Mouse (Mus musculus): Measurements from ENCODE around the gene Klhdc8a.
A peak's percentile ranks its signal among the peaks of the same experiment; 100 is the strongest.
"Not testable (repeated sequence)": the region's sequence is repeated elsewhere in the genome, so short reads cannot be mapped to it uniquely, and the experiment has no call there.

Gene Klhdc8a

GRCm38 (mm10) chr1:132298425-132298800, at the start of gene Klhdc8a:
TSS of gene Klhdc8a (plus strand) at chr1:132298626.
- no peak for DNase-seq (ENCODE audit: extremely low read depth, low read depth, low spot score)

DNA sequence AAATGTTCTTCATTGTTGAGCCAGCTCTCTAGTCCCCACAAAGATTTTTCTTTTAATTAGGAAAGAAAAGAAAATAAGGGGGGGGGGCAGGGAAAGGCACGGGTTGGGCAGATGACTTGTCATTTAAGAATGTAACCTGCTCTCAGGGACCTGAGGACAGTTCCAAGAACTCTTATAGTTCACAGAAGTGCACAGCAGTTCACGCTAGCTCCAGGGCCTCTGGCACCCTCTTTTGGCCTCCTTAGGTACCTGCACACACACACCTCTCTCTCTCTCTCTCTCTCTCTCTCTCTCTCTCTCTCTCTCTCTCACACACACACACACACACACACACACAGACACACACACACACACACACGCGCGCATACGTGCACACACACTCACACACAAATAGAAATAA, 44.0 kb upstream of the Klhdc8a start:
- no peak for DNase-seq (ENCODE audit: extremely low read depth, low read depth, low spot score)

- no peak for DNase-seq (ENCODE audit: extremely low read depth, low read depth, low spot score)
Measured at GRCm38 (mm10) chr1:132260331-132260730, 38.1 kb upstream of the Klhdc8a start.

- DNase-seq (ENCODE audit: extremely low read depth, low read depth, low spot score) = no peak
Measured at GRCm38 (mm10) chr1:132261058-132261457, 37.4 kb upstream of the Klhdc8a start.

GRCm38 (mm10) chr1:132263618-132264017, 34.8 kb upstream of the Klhdc8a start:
- DNase-seq (ENCODE audit: extremely low read depth, low read depth, low spot score) = no peak

DNA sequence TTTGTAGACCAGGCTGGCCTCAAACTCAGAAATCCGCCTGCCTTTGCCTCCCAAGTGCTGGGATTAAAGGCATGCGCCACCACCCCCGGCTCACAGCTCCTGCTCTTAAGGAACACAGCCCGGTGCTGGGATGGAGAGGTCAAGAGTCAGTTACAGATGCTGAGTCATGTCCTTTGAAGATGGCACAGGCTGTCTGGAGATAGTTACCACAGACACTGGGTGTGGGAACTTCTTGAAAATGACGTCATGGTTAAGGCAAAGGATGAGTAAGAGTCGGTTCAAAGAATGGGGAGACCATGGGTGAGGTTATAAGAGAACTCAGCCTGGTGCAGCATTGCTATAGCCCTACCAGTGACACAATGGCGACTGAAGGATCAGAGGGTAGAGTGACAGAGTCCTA, 33.8 kb upstream of the Klhdc8a start:
- no peak for DNase-seq (ENCODE audit: extremely low read depth, low read depth, low spot score)

DNA sequence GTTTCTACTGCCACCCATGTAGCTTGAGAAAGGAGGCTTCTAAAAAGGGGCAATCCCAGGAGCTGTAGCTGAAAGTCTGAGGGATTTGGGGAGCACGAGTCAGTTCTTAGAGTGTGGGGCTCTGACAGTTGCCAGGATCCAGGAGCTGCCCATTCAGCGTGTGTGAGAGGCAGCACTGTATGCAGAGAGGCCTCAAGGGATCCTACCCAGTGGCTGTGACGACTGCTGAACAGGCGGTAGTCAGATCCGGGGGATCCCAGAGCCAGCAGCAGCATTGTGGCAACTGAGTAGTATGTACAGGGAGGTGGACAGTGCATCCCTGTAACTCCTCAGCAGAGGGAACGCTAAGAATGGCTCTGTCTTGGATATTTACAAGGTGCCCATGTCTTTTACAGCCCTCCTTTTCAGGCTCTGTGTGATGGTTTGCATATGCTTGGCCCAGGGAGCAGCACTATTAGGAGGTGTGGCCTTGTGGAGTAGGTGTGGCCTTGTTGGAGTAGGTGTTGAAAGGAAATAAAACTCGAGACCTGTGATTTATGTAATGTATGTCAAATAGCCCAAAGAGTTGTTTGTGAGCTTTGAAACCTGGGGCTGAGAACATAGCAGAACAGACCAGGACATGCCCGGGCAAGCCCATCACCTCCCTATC, 33.1 kb upstream of the Klhdc8a start:
- no peak for DNase-seq (ENCODE audit: extremely low read depth, low read depth, low spot score)

DNA sequence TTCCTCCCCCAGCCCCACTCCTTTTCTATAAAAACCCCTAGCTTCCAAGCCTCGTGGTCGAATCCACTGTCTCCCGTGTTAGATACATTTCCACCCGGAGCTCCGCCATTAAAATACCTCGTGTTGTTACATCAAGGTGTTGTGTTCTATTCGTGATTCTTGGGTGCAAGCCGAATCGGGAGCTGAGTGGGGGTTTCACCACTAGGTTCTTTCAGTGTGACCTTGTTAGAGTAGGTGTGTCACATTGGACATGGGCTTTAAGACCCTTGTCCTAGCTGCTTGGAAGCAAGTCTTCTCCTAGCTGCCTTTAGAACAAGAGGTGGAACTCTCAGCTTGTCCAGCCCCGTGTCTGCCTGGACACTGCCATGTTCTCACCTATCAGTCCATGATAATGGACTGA, 32.5 kb upstream of the Klhdc8a start:
- no peak for DNase-seq (ENCODE audit: extremely low read depth, low read depth, low spot score)

DNA sequence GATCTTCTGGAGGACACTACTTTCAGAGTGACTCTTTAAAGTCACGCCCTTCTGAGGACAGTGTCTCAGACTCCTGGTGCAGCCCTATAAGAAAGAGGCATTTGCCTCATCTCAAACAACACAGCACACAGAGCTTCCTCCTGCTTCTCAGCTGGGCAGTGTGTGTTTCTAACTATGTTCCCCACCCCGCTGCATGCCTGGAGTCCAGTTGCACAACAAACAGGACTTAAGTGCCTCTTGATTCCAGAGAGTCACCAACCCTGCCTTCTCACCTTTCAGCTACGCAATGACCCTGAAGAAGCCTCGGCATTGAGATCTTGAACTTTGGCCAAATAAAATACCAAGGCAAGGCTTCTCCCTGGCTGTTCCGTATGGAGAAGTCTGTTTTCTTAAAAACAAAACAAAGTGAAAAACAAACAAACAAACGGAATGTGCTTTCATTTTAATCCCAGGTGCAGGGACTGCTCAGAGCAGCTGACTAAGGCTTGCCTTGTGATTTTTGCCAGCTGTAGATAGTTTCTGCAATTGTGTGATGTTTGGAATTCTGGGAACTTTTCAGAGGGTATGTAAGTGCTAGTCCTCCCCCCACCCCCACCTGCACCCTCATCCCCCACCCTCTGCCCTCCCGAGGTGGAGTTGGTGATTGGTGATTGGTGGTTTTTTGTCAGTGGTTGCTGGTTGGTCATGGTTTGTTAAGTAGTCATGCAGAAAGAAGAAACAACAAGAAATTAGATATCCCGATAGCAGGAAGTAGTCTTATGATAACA, 31.5 kb upstream of the Klhdc8a start:
- peak; percentile 18 for DNase-seq (ENCODE audit: extremely low read depth, low read depth, low spot score)

DNA sequence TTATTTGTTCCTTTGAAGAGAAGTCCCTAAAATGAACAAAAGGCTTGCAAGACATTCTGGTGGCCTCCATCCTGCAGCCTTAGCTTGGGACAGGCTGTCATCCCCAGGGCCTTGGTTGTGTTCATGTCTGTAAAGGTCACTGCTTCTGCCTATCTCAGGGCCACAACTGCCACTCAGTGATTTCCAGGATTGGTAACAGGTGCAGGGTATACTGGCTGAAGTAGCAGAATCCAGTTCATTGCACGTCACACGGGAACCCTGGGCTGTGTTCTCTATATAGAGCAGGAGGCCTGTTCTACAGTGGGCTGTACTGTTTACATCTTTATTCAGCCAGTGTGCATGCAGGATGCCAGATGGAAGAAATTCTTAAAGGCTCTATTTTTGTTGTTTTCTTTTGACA, 30.5 kb upstream of the Klhdc8a start:
- no peak for DNase-seq (ENCODE audit: extremely low read depth, low read depth, low spot score)

DNA sequence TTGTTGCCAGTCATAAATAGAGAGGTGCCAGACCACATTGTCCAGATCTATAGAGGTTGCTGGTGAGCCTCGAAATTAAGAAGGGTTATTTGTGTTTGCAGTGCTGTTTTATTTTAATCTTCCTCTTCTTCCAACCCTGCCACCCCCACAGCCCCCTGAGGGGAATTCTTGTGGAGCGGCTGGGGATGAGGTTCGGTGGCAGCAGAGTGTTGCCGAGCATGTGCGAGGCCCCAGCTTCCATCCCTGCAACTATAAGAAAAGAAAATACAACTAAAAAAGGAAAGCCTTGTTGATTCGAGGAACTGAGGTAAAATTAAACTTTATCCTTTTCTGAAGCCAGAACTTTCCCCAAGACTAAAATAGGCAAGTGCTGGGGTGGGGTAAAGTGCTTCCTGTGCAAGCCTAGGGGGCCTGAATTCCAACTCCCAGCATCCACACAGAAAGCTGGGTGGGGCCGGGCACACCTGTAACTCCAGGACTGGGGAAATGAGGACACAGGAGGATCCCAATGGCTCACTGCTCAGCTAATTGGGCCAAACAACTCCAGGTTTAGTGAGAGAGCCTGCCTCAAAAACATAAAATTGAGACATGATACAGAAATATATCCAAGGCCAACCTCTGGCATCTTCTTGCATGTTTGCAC, 29.9 kb upstream of the Klhdc8a start:
- DNase-seq (ENCODE audit: extremely low read depth, low read depth, low spot score) = no peak

DNA sequence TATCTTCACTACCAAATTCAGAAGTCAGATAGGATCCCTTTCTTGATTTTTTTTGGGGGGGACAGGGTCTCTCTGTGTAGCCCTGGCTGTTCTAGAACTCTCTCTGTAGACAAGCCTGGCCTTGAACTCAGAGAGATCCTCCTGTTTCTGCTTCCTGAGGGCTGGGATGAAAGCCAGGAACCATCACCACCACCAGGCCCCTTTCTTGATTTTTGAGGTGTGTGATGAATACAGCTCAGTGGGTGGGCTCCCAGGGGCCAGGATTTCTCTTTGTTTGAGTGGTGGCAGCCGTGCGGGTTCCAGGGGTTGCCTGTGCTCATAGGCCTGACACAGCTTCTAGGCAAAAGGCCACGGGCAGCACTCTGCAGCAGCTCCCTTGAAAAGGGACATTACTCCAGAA, 27.2 kb upstream of the Klhdc8a start:
- DNase-seq (ENCODE audit: extremely low read depth, low read depth, low spot score) = no peak

- DNase-seq (ENCODE audit: extremely low read depth, low read depth, low spot score) = no peak
Measured at GRCm38 (mm10) chr1:132276694-132277093, 21.7 kb upstream of the Klhdc8a start.

DNA sequence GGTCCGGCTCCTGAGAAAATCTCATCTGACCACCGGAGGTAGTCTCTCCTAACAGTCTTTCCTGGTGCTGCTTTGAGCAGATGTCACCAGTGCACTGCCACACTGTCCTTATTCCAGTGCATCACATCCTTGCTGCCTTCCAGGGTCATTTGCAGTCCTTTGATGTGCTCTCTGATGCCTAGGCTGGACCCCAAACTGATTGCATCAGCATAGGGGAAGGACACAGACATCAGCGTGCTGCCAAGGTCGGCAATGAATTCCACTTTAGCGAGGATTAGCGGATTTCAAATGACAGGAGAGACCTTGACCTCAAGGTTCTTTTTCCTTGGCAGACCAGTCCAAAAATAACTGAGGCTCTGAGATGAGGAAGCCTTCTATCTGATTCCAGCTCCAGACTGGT, 21.3 kb upstream of the Klhdc8a start:
- no peak for DNase-seq (ENCODE audit: extremely low read depth, low read depth, low spot score)

DNA sequence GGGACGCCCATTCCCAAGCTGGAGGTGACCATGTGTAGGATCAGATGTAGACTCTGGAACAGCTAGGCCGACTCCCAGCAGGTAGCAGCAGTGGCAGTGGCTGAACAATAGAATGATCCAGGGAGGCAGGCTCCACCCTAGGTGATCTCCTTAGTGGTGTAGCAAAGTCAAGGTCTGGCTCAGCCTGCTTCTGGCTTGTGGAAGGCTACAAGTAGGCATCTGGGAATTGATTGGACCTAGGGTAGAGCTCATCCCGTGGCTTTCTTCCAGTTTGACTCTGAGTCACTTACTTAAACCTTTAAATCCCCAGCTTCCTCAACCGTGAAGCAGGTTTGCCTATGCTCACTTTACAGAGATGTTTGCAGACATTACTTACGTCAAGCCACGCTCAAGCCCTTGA, 17.8 kb upstream of the Klhdc8a start:
- DNase-seq (ENCODE audit: extremely low read depth, low read depth, low spot score) = not testable (repeated sequence)

GRCm38 (mm10) chr1:132281523-132282176, 16.8 kb upstream of the Klhdc8a start:
- DNase-seq (ENCODE audit: extremely low read depth, low read depth, low spot score) = no peak

GRCm38 (mm10) chr1:132282177-132282536, 16.3 kb upstream of the Klhdc8a start:
- DNase-seq (ENCODE audit: extremely low read depth, low read depth, low spot score) = no peak

DNA sequence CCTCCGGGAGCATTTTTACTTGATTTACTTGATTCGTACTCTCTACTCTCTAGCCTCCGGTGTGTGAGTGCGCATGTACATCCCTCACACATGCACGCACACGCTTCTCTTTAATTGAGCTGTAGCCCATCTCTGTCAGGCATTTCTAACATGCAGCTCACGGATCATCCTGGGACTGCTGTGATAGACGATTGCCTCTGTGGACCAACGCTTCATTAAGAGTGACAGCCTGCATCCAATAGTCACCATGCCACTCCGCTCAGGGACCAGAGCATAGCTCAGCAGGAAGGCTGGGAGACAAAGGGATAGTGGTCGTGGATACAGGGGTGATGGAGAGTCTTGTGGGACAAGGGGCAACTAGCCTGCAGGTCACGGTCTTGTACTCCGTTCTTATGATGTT, 15.4 kb upstream of the Klhdc8a start:
- no peak for DNase-seq (ENCODE audit: extremely low read depth, low read depth, low spot score)

- no peak for DNase-seq (ENCODE audit: extremely low read depth, low read depth, low spot score)
Measured at GRCm38 (mm10) chr1:132286735-132287134, 11.7 kb upstream of the Klhdc8a start.

- DNase-seq (ENCODE audit: extremely low read depth, low read depth, low spot score) = no peak
Measured at GRCm38 (mm10) chr1:132287445-132287844, 11.0 kb upstream of the Klhdc8a start.

DNA sequence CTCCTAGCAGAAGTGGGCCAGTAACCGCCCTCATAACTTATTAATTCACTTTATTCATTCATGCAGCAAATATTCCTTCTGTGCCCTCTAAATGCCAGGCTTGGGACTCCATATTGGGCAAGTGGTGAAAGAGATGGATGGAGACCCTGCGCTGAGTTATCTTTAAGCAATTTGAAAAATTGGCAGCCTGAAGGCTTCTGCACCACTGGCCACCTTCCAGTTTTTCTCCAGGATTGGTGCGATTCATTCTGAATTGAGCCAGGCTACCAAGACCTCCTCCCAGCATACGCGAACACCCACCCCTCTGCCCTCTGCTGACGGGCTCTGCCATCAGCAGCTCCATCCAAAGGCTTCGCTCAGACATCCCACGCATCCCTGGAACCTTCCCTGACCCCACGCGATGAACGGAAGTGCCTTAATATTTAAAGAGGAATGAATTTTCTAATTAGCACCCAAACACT, 10.4 kb upstream of the Klhdc8a start:
- no peak for DNase-seq (ENCODE audit: extremely low read depth, low read depth, low spot score)

- DNase-seq (ENCODE audit: extremely low read depth, low read depth, low spot score) = no peak
Measured at GRCm38 (mm10) chr1:132289965-132290364, 8.5 kb upstream of the Klhdc8a start.

All from fat pad, adult 2 months (tissue).